Mouse (Mus musculus): ENCODE measurements around the gene Dnmbp. TPM values are rescaled to one million over a fixed set of nuclear protein-coding genes. Genes with fewer than 3 reads are reported as not detected.

Gene Dnmbp
- total RNA-seq, 2 experiments from 2014 or later = 11.8 to 12.5 TPM

- intact Hi-C loops (cut with DNase I) = no loop called here
- no peak for DNase-seq (ENCODE audit: low spot score in 2 of 2)
Measured at GRCm38 (mm10) chr19:43886371-43887099, 53.5 kb downstream of the Dnmbp start.

- intact Hi-C loops (cut with DNase I) = no loop called here
- DNase-seq (ENCODE audit: low spot score in 2 of 2) = no peak
Measured at GRCm38 (mm10) chr19:43884668-43885498, 55.1 kb downstream of the Dnmbp start.

- intact Hi-C loops (cut with DNase I) = no loop called here
- DNase-seq (ENCODE audit: low spot score in 2 of 2) = no peak
Measured at GRCm38 (mm10) chr19:43882895-43883573, 57.0 kb downstream of the Dnmbp start.

- intact Hi-C loops (cut with DNase I) = no loop called here
- no peak for DNase-seq (ENCODE audit: low spot score in 2 of 2)
Measured at GRCm38 (mm10) chr19:43881615-43882014, 58.4 kb downstream of the Dnmbp start.

GRCm38 (mm10) chr19:43880420-43880819, 59.6 kb downstream of the Dnmbp start:
- no peak for DNase-seq (ENCODE audit: low spot score in 2 of 2)
- intact Hi-C loops (cut with DNase I) = no loop called here

- peak; percentile 57 to 60 for DNase-seq (ENCODE audit: low spot score in 2 of 2)
- intact Hi-C loops (cut with DNase I) = loop anchor here (5.0 kb wide), 1 partner anchor 63 kb away; the partner anchor contains the start of gene Dnmbp
Measured at GRCm38 (mm10) chr19:43879401-43880212, 60.4 kb downstream of the Dnmbp start.

- intact Hi-C loops (cut with DNase I) = loop anchor here (5.0 kb wide), 1 partner anchor 64 kb away; the partner anchor contains the start of gene Dnmbp
Measured at GRCm38 (mm10) chr19:43878111-43879092, 61.6 kb downstream of the Dnmbp start.

GRCm38 (mm10) chr19:43877364-43877763, 62.6 kb downstream of the Dnmbp start:
- intact Hi-C loops (cut with DNase I) = loop anchor here (5.0 kb wide), 1 partner anchor 65 kb away; the partner anchor contains the start of gene Dnmbp
- DNase-seq (ENCODE audit: low spot score in 2 of 2) = no peak

More at GRCm38 (mm10) chr19:43878111-43879092, 61.6 kb downstream of the Dnmbp start:
- no peak for DNase-seq (ENCODE audit: low spot score in 2 of 2)

GRCm38 (mm10) chr19:43875996-43876395, 64.0 kb downstream of the Dnmbp start:
- intact Hi-C loops (cut with DNase I) = loop anchor here (5.0 kb wide), 1 partner anchor 66 kb away; the partner anchor contains the start of gene Dnmbp
- no peak for DNase-seq (ENCODE audit: low spot score in 2 of 2)

GRCm38 (mm10) chr19:43874351-43874750, 65.6 kb downstream of the Dnmbp start:
- intact Hi-C loops (cut with DNase I) = no loop called here

GRCm38 (mm10) chr19:43870418-43870817, 69.6 kb downstream of the Dnmbp start:
- DNase-seq (ENCODE audit: low spot score in 2 of 2) = no peak
- intact Hi-C loops (cut with DNase I) = no loop called here

More at GRCm38 (mm10) chr19:43874351-43874750, 65.6 kb downstream of the Dnmbp start:
- no peak for DNase-seq (ENCODE audit: low spot score in 2 of 2)

- intact Hi-C loops (cut with DNase I) = no loop called here
- DNase-seq (ENCODE audit: low spot score in 2 of 2) = no peak
Measured at GRCm38 (mm10) chr19:43857347-43857746, 82.6 kb downstream of the Dnmbp start.

GRCm38 (mm10) chr19:43852837-43853545, 87.0 kb downstream of the Dnmbp start:
- no peak for DNase-seq (ENCODE audit: low spot score in 2 of 2)
- intact Hi-C loops (cut with DNase I) = no loop called here

- intact Hi-C loops (cut with DNase I) = no loop called here
- DNase-seq (ENCODE audit: low spot score in 2 of 2) = no peak
Measured at GRCm38 (mm10) chr19:43851996-43852630, 87.9 kb downstream of the Dnmbp start.

- intact Hi-C loops (cut with DNase I) = no loop called here
Measured at GRCm38 (mm10) chr19:43850026-43850425, 90.0 kb downstream of the Dnmbp start.

GRCm38 (mm10) chr19:43847966-43848365, 92.0 kb downstream of the Dnmbp start:
- intact Hi-C loops (cut with DNase I) = loop anchor here (10.0 kb wide), 1 partner anchor 97 kb away; the partner anchor contains the start of gene Dnmbp
- DNase-seq (ENCODE audit: low spot score in 2 of 2) = no peak

More at GRCm38 (mm10) chr19:43850026-43850425, 90.0 kb downstream of the Dnmbp start:
- no peak for DNase-seq (ENCODE audit: low spot score in 2 of 2)

- intact Hi-C loops (cut with DNase I) = loop anchor here (10.0 kb wide), 1 partner anchor 98 kb away; the partner anchor contains the start of gene Dnmbp
- no peak for DNase-seq (ENCODE audit: low spot score in 2 of 2)
Measured at GRCm38 (mm10) chr19:43847056-43847455, 92.9 kb downstream of the Dnmbp start.

Data from left cerebral cortex, postnatal 36 days (tissue).